Mouse (Mus musculus) forebrain, embryonic 13.5 days (tissue): ENCODE measurements at regions not wholly inside any gene's neighbourhood (a gene's known extent, or its start where the extent isn't known, plus 50 kb on each side); places are given as distances from the start of the nearest gene placed in this dataset.

Experiments
- ATAC-seq: fragments of 200-750 bp; cut with Nextera tagmentation; 2 replicates; pipeline ENCODE4 v1.8.0; 2017
- H3K27ac ChIP-seq: fragments of 300-500 bp; sonication (generic); 2 replicates; pipeline ENCODE4 v1.5.1; 2015; ENCODE audit warnings: inconsistent platforms, mild to moderate bottlenecking, moderate library complexity
- H3K27me3 ChIP-seq: fragments of 300-500 bp; sonication (generic); 2 replicates; pipeline ENCODE4 v1.6.1; 2015; ENCODE audit warnings: mild to moderate bottlenecking, inconsistent platforms
- H3K36me3 ChIP-seq: fragments of 300-500 bp; sonication (generic); 2 replicates; pipeline ENCODE4 v1.6.1; 2015; ENCODE audit warnings: mild to moderate bottlenecking, inconsistent platforms; ENCODE audit not compliant: poor library complexity, severe bottlenecking
- H3K4me1 ChIP-seq: fragments of 300-500 bp; sonication (generic); 2 replicates; pipeline ENCODE4 v1.6.1; 2015; ENCODE audit warnings: inconsistent platforms
- H3K4me2 ChIP-seq: fragments of 300-500 bp; sonication (generic); 2 replicates; pipeline ENCODE4 v1.6.1; 2015; ENCODE audit warnings: inconsistent platforms, mild to moderate bottlenecking, moderate library complexity
- H3K4me3 ChIP-seq: fragments of 300-500 bp; sonication (generic); 2 replicates; pipeline ENCODE4 v1.5.1; 2015; ENCODE audit warnings: mild to moderate bottlenecking, inconsistent platforms
- H3K9ac ChIP-seq: fragments of 300-500 bp; sonication (generic); 2 replicates; pipeline ENCODE4 v1.6.1; 2015; ENCODE audit warnings: mild to moderate bottlenecking, inconsistent platforms
- H3K9me3 ChIP-seq: fragments of 300-500 bp; sonication (generic); replicated peaks from 2 replicates; pipeline ENCODE4 v1.6.1; 2016; ENCODE audit warnings: inconsistent platforms
- WGBS: fragments of 180-500 bp; shearing (Covaris S2); methylation state at CpG from one replicate; pipeline ENCODE4 v1.1.7; 2015; 5-methylcytosine and 5-hydroxymethylcytosine counted together

DNA sequence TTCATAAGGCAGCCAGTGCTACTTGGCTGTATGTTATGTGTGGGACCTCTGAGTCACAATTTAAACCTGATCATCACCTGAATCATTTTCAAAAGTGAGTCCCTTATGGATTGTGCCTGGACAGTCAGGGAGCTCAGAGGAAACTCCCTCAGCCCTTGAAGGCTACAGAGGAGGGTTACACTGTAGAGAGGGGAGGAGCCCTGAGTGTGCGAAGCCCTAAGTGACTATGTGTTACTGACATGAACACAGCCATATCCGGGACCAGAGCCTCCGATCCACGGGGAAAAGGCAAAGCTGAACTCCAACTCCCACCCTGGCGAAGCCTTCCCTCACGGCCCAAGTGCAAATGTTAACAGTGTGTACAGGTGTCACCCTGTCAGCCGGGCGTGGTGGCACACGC, 53.7 kb upstream of the Cd180 start:
- H3K4me1 ChIP-seq: peaks cover 11% of the 10 kb centered on the region
- H3K4me3 ChIP-seq: no peak overlapping the region
- 92% methylated on average over 9 of the region's 9 CpGs for WGBS
- ATAC-seq: no peak
- H3K9ac ChIP-seq: no peak overlapping the region
- no peaks in the 10 kb centered on the region for H3K9me3 ChIP-seq
- no peak overlapping the region for H3K4me2 ChIP-seq
- no peak overlapping the region for H3K27ac ChIP-seq
- no peaks in the 10 kb centered on the region for H3K27me3 ChIP-seq
- H3K36me3 ChIP-seq: no peaks in the 10 kb centered on the region

DNA sequence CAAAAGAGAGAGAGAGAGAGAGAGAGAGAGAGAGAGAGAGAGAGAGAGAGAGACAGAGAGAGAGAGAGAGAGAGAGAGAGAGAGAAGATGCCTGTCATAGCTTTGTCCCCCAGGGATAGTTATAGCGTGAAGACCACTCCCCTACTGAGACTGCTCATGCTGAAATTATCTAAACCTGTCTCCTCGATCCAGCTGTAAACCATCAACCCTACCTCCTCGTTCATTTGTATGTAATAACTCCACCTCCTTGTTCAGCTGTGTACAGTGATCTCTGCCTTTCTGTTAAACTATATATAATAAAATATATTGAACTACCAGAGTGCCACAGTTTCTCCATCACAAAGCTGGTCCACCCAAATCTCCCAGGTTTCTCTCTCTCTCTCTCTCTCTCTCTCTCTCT, 53.2 kb upstream of the Cd180 start:
- H3K9ac ChIP-seq: no peak overlapping the region
- H3K4me3 ChIP-seq: no peak overlapping the region
- no peaks in the 10 kb centered on the region for H3K9me3 ChIP-seq
- no peaks in the 10 kb centered on the region for H3K36me3 ChIP-seq
- H3K27ac ChIP-seq: no peak overlapping the region
- no peak for ATAC-seq
- 71% methylated on average over 3 of the region's 3 CpGs for WGBS
- peaks cover 11% of the 10 kb centered on the region for H3K4me1 ChIP-seq
- H3K4me2 ChIP-seq: no peak overlapping the region
- H3K27me3 ChIP-seq: no peaks in the 10 kb centered on the region
